18 mouse cellular contexts compared by ENCODE assay signal in the genomic region with DNA sequence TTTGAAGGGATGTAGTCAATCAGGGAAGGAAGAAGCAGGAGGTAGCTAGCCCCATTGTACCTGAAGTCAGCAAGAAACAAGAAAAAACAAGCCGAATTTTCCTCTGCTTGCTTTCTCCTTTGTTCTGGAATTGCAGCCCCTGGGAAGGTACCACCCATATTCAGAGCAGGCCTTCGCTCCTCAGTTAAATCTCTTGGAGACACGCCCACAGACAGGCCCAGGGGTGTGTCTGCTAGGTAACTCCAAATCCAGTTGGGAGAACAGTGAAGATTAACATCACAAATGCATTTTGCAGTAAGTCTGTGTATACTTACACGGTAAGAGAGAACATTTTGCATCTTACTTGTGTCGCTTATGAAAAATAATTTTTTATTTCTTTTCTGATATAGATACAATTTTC.
DNase-seq lines count a peak whose midpoint lies in the region; ATAC-seq and TF ChIP-seq lines count a peak whose summit lies in the region.
"Had no signal": no experiment of that assay in that cellular context is flagged by ENCODE, and none has a peak within 500 bp of the region (broad histone marks: within the 10 kb centered on the region; RNA-seq: fewer than 3 reads in every experiment).

No protein-coding gene starts in this region.

- H3K4me2 ChIP-seq in forebrain, embryonic 11.5 days (ENCODE audit: low read depth, low read length, severe bottlenecking) = no peak overlapping the region
- no peak overlapping the region for H3K4me2 ChIP-seq in forebrain, embryonic 12.5 days
- H3K4me2 ChIP-seq in intestine, embryonic 14.5 days (ENCODE audit: low read length) = no peak overlapping the region
- no peak overlapping the region for H3K4me2 ChIP-seq in intestine, embryonic 15.5 days (replicated peaks)
- H3K4me2 ChIP-seq in embryonic facial prominence, embryonic 14.5 days (ENCODE audit: low read depth, low read length) = no peak overlapping the region
- no peak overlapping the region for H3K4me2 ChIP-seq in hindbrain, postnatal 0 days (ENCODE audit: low read depth, low read length)
- H3K4me2 ChIP-seq: embryonic facial prominence, embryonic 13.5 days; forebrain, embryonic 15.5 days; heart, embryonic 12.5 days; heart, embryonic 15.5 days; hindbrain, embryonic 14.5 days had no signal

- in situ Hi-C loops in ES-E14 (cut with MboI; ENCODE audit: low sequenced_read_pairs in 2 of 2, unreplicated experiment in 2 of 2) = no loop called here

- WGBS in forebrain, embryonic 11.5 days = 23% methylated on average over 5 of the region's 5 CpGs
- WGBS in forebrain, embryonic 12.5 days = 14% methylated on average over 5 of the region's 5 CpGs
- 35% methylated on average over 5 of the region's 5 CpGs for WGBS in intestine, embryonic 14.5 days
- WGBS in intestine, embryonic 15.5 days = 31% methylated on average over 5 of the region's 5 CpGs
- WGBS in embryonic facial prominence, embryonic 14.5 days = 34% methylated on average over 5 of the region's 5 CpGs
- WGBS in hindbrain, postnatal 0 days = 38% methylated on average over 5 of the region's 5 CpGs

- H3K9me3 ChIP-seq in forebrain, embryonic 11.5 days (ENCODE audit: control insufficient read depth, low read length) = no peaks in the 10 kb centered on the region
- H3K9me3 ChIP-seq in forebrain, embryonic 12.5 days = no peaks in the 10 kb centered on the region
- H3K9me3 ChIP-seq in intestine, embryonic 14.5 days (ENCODE audit: control insufficient read depth, low read length) = no peaks in the 10 kb centered on the region
- no peaks in the 10 kb centered on the region for H3K9me3 ChIP-seq in intestine, embryonic 15.5 days
- no peaks in the 10 kb centered on the region for H3K9me3 ChIP-seq in ES-E14 (ENCODE audit: control insufficient read depth, insufficient read depth, low read depth, low read length)
- H3K9me3 ChIP-seq in embryonic facial prominence, embryonic 14.5 days (ENCODE audit: control insufficient read depth, low read length) = no peaks in the 10 kb centered on the region
- no peaks in the 10 kb centered on the region for H3K9me3 ChIP-seq in hindbrain, postnatal 0 days (ENCODE audit: low read length)
- H3K9me3 ChIP-seq: embryonic facial prominence, embryonic 13.5 days; forebrain, embryonic 10.5 days; forebrain, embryonic 15.5 days; heart, embryonic 12.5 days; heart, embryonic 15.5 days had no signal

- no peak for DNase-seq in forebrain, embryonic 11.5 days (ENCODE audit: low spot score)
- DNase-seq in intestine, embryonic 14.5 days (ENCODE audit: low spot score) = peak; percentile 41
- DNase-seq in ES-E14 (ENCODE audit: low read depth, low spot score) = peak; percentile 42
- DNase-seq in embryonic facial prominence, embryonic 14.5 days (ENCODE audit: low spot score) = peak; percentile 48
- no peak for DNase-seq in cerebellum, postnatal 36 days
- DNase-seq in hindbrain, postnatal 0 days (ENCODE audit: low spot score) = no peak
- DNase-seq: cerebellum, adult 11-12 months; gastrocnemius, postnatal 25 days had no signal

- H3K4me1 ChIP-seq in forebrain, embryonic 11.5 days (replicated peaks; ENCODE audit: control insufficient read depth, insufficient read depth, low read length) = 0 out of 2 replicates have a peak, but pooled peaks cover 3% of the 10 kb centered on the region
- peaks cover 13% of the 10 kb centered on the region; the same call in 1 of the 2 replicates for H3K4me1 ChIP-seq in forebrain, embryonic 12.5 days
- no peaks in the 10 kb centered on the region for H3K4me1 ChIP-seq in intestine, embryonic 14.5 days (replicated peaks; ENCODE audit: control insufficient read depth, insufficient read depth, low read length)
- no peaks in the 10 kb centered on the region for H3K4me1 ChIP-seq in intestine, embryonic 15.5 days (replicated peaks)
- peaks cover 0 to 2% of the 10 kb centered on the region in 2 experiments; a peak in 1 of 4 replicates for H3K4me1 ChIP-seq in ES-E14 (ENCODE audit: control insufficient read depth in 2 of 2, insufficient read depth in 2 of 2, low read length in 2 of 2, poor library complexity in 1 of 2)
- H3K4me1 ChIP-seq in embryonic facial prominence, embryonic 14.5 days (ENCODE audit: control insufficient read depth, insufficient read depth, low read length) = no peaks in the 10 kb centered on the region
- no peaks in the 10 kb centered on the region for H3K4me1 ChIP-seq in hindbrain, postnatal 0 days (ENCODE audit: insufficient read depth, low read length)

- no peak overlapping the region for H3K4me3 ChIP-seq in forebrain, embryonic 11.5 days (ENCODE audit: low read depth, low read length)
- H3K4me3 ChIP-seq in forebrain, embryonic 12.5 days (replicated peaks) = no peak overlapping the region
- no peak overlapping the region for H3K4me3 ChIP-seq in intestine, embryonic 14.5 days (ENCODE audit: low read depth, low read length)
- no peak overlapping the region for H3K4me3 ChIP-seq in intestine, embryonic 15.5 days (replicated peaks)
- no peak overlapping the region for H3K4me3 ChIP-seq in ES-E14 (ENCODE audit: insufficient read depth in 1 of 2, low read depth in 1 of 2, low read length in 2 of 2, poor library complexity in 1 of 2, severe bottlenecking in 1 of 2)
- H3K4me3 ChIP-seq in embryonic facial prominence, embryonic 14.5 days (ENCODE audit: low read depth, low read length) = no peak overlapping the region
- no peak overlapping the region for H3K4me3 ChIP-seq in hindbrain, postnatal 0 days (ENCODE audit: low read length)
- H3K4me3 ChIP-seq: embryonic facial prominence, embryonic 13.5 days; forebrain, embryonic 10.5 days; forebrain, embryonic 15.5 days; heart, embryonic 12.5 days; heart, embryonic 15.5 days had no signal

- no peak for TF ChIP-seq CTCF in hindbrain, postnatal 0 days (IDR thresholded peaks at IDR 0.05; ENCODE audit: low read depth)

- no peaks in the 10 kb centered on the region for H3K36me3 ChIP-seq in forebrain, embryonic 11.5 days (ENCODE audit: control insufficient read depth, insufficient read depth, low read length)
- H3K36me3 ChIP-seq in forebrain, embryonic 12.5 days (replicated peaks) = no peaks in the 10 kb centered on the region
- no peaks in the 10 kb centered on the region for H3K36me3 ChIP-seq in intestine, embryonic 14.5 days (ENCODE audit: control insufficient read depth, insufficient read depth, low read length)
- no peaks in the 10 kb centered on the region for H3K36me3 ChIP-seq in intestine, embryonic 15.5 days
- no peaks in the 10 kb centered on the region for H3K36me3 ChIP-seq in ES-E14 (ENCODE audit: control insufficient read depth, insufficient read depth, low read length, poor library complexity, severe bottlenecking)
- no peaks in the 10 kb centered on the region for H3K36me3 ChIP-seq in embryonic facial prominence, embryonic 14.5 days (ENCODE audit: control insufficient read depth, insufficient read depth, low read length)
- no peaks in the 10 kb centered on the region for H3K36me3 ChIP-seq in hindbrain, postnatal 0 days (ENCODE audit: insufficient read depth, low read length)
- H3K36me3 ChIP-seq: embryonic facial prominence, embryonic 13.5 days; forebrain, embryonic 10.5 days; forebrain, embryonic 15.5 days; heart, embryonic 12.5 days; heart, embryonic 15.5 days had no signal

- no peak overlapping the region for H3K9ac ChIP-seq in forebrain, embryonic 11.5 days (ENCODE audit: low read length)
- no peak overlapping the region for H3K9ac ChIP-seq in forebrain, embryonic 12.5 days
- no peak overlapping the region for H3K9ac ChIP-seq in intestine, embryonic 14.5 days (ENCODE audit: low read length)
- H3K9ac ChIP-seq in intestine, embryonic 15.5 days = no peak overlapping the region
- H3K9ac ChIP-seq in ES-E14 (ENCODE audit: insufficient read depth, low read depth, low read length, poor library complexity, severe bottlenecking) = no peak overlapping the region
- no peak overlapping the region for H3K9ac ChIP-seq in embryonic facial prominence, embryonic 14.5 days (ENCODE audit: low read depth, low read length)
- no peak overlapping the region for H3K9ac ChIP-seq in hindbrain, postnatal 0 days (replicated peaks; ENCODE audit: low read length)
- H3K9ac ChIP-seq: embryonic facial prominence, embryonic 13.5 days; forebrain, embryonic 15.5 days; heart, embryonic 12.5 days; heart, embryonic 15.5 days; hindbrain, embryonic 14.5 days had no signal

- no peak overlapping the region for H3K27ac ChIP-seq in forebrain, embryonic 11.5 days (ENCODE audit: low read depth, low read length)
- no peak overlapping the region for H3K27ac ChIP-seq in forebrain, embryonic 12.5 days
- H3K27ac ChIP-seq in intestine, embryonic 14.5 days (ENCODE audit: low read depth) = no peak overlapping the region
- H3K27ac ChIP-seq in intestine, embryonic 15.5 days = no peak overlapping the region
- H3K27ac ChIP-seq in ES-E14 (ENCODE audit: insufficient read depth, low read depth, low read length, poor library complexity, severe bottlenecking) = no peak overlapping the region
- no peak overlapping the region for H3K27ac ChIP-seq in embryonic facial prominence, embryonic 14.5 days (replicated peaks; ENCODE audit: low read depth, low read length)
- H3K27ac ChIP-seq in hindbrain, postnatal 0 days = no peak overlapping the region
- H3K27ac ChIP-seq: embryonic facial prominence, embryonic 13.5 days; forebrain, embryonic 10.5 days; forebrain, embryonic 15.5 days; heart, embryonic 15.5 days; hindbrain, embryonic 14.5 days had no signal

- ATAC-seq in forebrain, embryonic 11.5 days (replicated peaks; ENCODE audit: low FRiP score) = 0 out of 2 replicates have a peak, but pooled peaks have one; percentile 42
- ATAC-seq in forebrain, embryonic 12.5 days (ENCODE audit: low FRiP score) = no peak
- no peak for ATAC-seq in intestine, embryonic 14.5 days (replicated peaks; ENCODE audit: low FRiP score, low TSS enrichment, low read depth)
- no peak for ATAC-seq in intestine, embryonic 15.5 days
- peak; percentile 67; the same call in 1 of the 2 replicates for ATAC-seq in embryonic facial prominence, embryonic 14.5 days (ENCODE audit: low read depth)
- no peak for ATAC-seq in hindbrain, postnatal 0 days
- ATAC-seq: forebrain, embryonic 15.5 days; intestine, embryonic 16.5 days had no signal

- no peaks in the 10 kb centered on the region for H3K27me3 ChIP-seq in forebrain, embryonic 11.5 days (ENCODE audit: control insufficient read depth, insufficient read depth, low read length)
- no peaks in the 10 kb centered on the region for H3K27me3 ChIP-seq in forebrain, embryonic 12.5 days
- no peaks in the 10 kb centered on the region for H3K27me3 ChIP-seq in intestine, embryonic 14.5 days (replicated peaks; ENCODE audit: control insufficient read depth, insufficient read depth, low read length)
- no peaks in the 10 kb centered on the region for H3K27me3 ChIP-seq in intestine, embryonic 15.5 days (replicated peaks)
- H3K27me3 ChIP-seq in embryonic facial prominence, embryonic 14.5 days (replicated peaks; ENCODE audit: control insufficient read depth, insufficient read depth, low read length) = no peaks in the 10 kb centered on the region
- no peaks in the 10 kb centered on the region for H3K27me3 ChIP-seq in hindbrain, postnatal 0 days (ENCODE audit: insufficient read depth, low read length)
- H3K27me3 ChIP-seq: CH12.LX; embryonic facial prominence, embryonic 13.5 days; forebrain, embryonic 15.5 days; heart, embryonic 12.5 days; heart, embryonic 15.5 days had no signal

TF ChIP-seq in ES-E14, 5 proteins besides CTCF, POLR2A, EP300 and RAD21 (continues in another document):
- TF ChIP-seq ZC3H11A (IDR thresholded peaks at IDR 0.05; ENCODE audit: borderline replicate concordance, low read depth, low read length) (no peak), HCFC1 (IDR thresholded peaks at IDR 0.05; ENCODE audit: borderline replicate concordance, insufficient read depth, low read length) (no peak)

Comparison
In these comparisons a context has a peak if more than half of its experiments do, and no peak if none do; other contexts are left out.
1. ATAC-seq: peak in forebrain, embryonic 11.5 days (single experiment) and embryonic facial prominence, embryonic 14.5 days (single experiment); none in forebrain, embryonic 12.5 days (single experiment), intestine, embryonic 14.5 days (single experiment), intestine, embryonic 15.5 days (single experiment) and hindbrain, postnatal 0 days (single experiment).
2. DNase-seq: peak in intestine, embryonic 14.5 days (single experiment), ES-E14 (single experiment) and embryonic facial prominence, embryonic 14.5 days (single experiment); none in forebrain, embryonic 11.5 days (single experiment), cerebellum, postnatal 36 days (0 of 2) and hindbrain, postnatal 0 days (single experiment).